Mouse (Mus musculus): ENCODE measurements around the gene Trim54. TPM values are rescaled to one million over a fixed set of nuclear protein-coding genes. Genes with fewer than 3 reads are reported as not detected.
A peak's percentile ranks its signal among the peaks of the same experiment; 100 is the strongest.

The Trim54 gene
- polyA plus RNA-seq, 1 experiment from 2014 or later, result 1.5 TPM

DNA sequence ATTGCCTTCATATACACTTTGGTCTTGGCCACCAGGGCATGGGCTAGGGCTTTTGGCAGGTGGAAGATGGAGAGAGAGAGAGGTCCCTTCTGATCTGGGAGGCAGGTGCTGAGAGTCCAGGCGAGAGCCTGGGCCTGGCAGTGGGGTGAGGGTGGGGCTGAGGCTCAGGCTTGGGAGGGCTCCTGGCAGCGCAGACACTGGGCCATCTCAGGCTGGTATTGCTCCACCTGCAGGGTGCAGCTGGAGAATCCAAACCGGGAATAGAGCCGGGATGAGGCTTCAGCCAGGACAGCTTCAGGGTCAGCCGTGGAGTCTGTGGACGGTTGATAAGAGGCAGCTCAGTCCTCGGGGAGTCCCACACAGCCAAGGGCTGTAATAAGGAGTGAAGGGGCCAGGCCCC is 29.9 kb upstream of the Trim54 start:
- no peaks in the 10 kb centered on the region for H3K36me3 ChIP-seq
- H3K27me3 ChIP-seq (replicated peaks), result peaks cover 31% of the 10 kb centered on the region
- no peak for ATAC-seq (ENCODE audit: low FRiP score)
- H3K27ac ChIP-seq (replicated peaks), result no peak overlapping the region
- H3K9ac ChIP-seq (replicated peaks), result no peak overlapping the region
- H3K4me2 ChIP-seq, result no peak overlapping the region
- H3K4me1 ChIP-seq, result peaks cover 29% of the 10 kb centered on the region
- H3K4me3 ChIP-seq (replicated peaks), result no peak overlapping the region
- WGBS, result 26% methylated on average over 7 of the region's 7 CpGs
- no peaks in the 10 kb centered on the region for H3K9me3 ChIP-seq (replicated peaks)

DNA sequence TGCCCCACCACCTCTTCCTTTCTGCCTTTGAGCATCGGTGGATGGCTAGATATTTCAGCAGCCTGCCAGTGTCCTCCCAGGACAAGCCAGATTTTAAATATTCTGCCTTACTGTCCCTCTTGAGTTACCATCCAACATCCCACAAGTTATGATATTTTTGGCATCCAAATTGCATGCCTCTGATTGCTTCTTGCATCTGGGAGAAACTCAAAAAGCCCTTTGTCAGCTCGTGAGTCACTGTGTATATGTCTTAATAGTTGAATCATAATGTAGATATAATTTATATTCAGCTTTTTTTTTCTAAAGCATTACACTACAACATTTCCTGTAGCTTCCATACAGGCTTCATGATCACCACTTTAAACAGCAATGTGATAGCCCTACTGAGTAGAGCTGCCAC is 29.4 kb upstream of the Trim54 start:
- no peak overlapping the region for H3K4me3 ChIP-seq (replicated peaks)
- H3K4me2 ChIP-seq, result no peak overlapping the region
- peaks cover 35% of the 10 kb centered on the region for H3K4me1 ChIP-seq
- H3K36me3 ChIP-seq, result no peaks in the 10 kb centered on the region
- no peak overlapping the region for H3K27ac ChIP-seq (replicated peaks)
- 80% methylated on average over 2 of the region's 2 CpGs for WGBS
- no peak for ATAC-seq (ENCODE audit: low FRiP score)
- peaks cover 36% of the 10 kb centered on the region for H3K27me3 ChIP-seq (replicated peaks)
- no peaks in the 10 kb centered on the region for H3K9me3 ChIP-seq (replicated peaks)
- H3K9ac ChIP-seq (replicated peaks), result no peak overlapping the region

DNA sequence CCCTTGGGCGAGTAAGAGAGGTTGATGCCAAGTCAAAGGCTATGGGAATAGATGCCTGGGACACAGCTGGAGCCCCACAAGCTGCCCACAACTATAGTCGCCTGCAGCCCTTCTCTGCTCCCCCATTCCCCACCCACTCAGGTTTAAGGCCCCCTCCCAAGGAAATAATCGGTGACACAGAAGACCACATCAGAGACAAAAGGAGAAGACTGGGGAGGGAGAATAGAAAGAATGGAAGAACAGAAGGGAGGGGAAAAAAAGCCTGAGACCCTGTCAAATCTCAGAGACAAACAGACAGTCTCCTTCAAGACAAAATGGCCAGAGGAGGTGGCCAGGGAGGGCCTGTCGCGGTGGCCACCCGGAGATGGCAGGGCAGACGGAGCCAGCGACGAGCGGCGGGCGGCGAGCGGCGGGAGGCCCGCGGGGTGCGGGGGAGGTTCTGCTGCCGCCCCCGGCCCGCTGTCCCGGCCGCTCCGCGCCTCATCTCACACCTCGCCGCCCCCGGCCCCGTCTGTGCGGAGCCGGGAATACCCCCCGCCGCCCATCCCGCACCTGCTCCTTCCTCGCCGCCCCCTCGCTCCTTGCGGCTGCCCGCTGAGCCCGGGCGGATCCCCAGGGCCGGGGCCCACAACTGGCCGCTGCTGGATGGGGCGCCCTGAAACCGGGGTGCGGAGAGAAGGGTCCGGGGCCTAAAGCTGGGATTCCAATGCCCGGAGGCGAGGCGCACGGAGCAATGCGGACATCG is 24.1 kb upstream of the Trim54 start:
- no peaks in the 10 kb centered on the region for H3K9me3 ChIP-seq (replicated peaks)
- no peak for ATAC-seq (ENCODE audit: low FRiP score)
- peak overlapping the region; percentile 70 for H3K9ac ChIP-seq (replicated peaks)
- peak overlapping the region; percentile 53 for H3K4me3 ChIP-seq (replicated peaks)
- peak overlapping the region; percentile 61 for H3K27ac ChIP-seq (replicated peaks)
- peaks cover 75% of the 10 kb centered on the region for H3K27me3 ChIP-seq (replicated peaks)
- no peaks in the 10 kb centered on the region for H3K36me3 ChIP-seq
- H3K4me1 ChIP-seq, result peaks cover 54% of the 10 kb centered on the region
- WGBS, result 3% methylated on average over 25 of the region's 53 CpGs
- H3K4me2 ChIP-seq, result peak overlapping the region; percentile 68

DNA sequence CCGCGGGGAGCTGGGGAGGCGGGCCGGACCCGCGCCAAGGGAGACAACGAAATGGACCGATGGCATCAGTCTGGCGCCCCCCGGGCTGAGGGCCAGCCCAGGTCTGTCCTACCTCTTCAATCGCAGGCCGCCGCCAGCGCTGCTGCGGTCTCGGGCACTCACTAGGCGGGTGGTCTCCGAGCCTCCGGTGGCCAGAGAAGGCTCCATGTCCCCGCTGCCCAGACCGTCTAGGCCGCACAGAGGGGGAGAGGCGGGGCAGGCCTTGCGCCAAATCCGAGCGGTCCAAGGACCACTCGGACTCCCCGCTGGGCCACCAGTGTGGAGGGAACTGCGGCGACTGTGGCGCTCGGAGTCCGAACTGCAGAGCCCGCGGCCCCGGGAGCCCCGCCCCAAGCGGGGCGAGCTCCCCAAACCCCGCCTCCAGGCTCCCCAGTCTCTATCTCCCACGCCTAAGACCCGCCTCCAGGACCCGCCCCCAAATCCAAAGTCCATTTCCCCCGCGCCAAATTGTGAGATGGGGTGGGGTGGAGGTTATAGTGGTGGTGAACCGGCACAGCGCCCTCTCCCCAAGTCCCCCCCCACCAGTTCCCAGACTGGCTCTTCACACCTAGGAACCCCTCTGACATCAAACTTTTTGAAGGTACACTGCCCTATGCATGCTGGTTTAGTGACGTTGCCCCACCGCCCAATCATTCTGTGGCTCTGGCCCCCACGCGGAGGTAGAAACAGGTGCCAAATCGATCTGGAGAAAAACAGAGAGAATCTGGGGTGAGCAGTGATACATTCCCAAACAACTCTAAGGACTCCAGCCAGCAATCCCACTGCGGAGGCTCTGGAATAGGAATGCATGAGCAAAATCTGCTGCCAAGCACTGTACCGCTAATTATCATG is 23.1 kb upstream of the Trim54 start:
- peak overlapping the region; percentile 53 for H3K4me3 ChIP-seq (replicated peaks)
- H3K9ac ChIP-seq (replicated peaks), result peak overlapping the region; percentile 70
- H3K9me3 ChIP-seq (replicated peaks), result no peaks in the 10 kb centered on the region
- no peaks in the 10 kb centered on the region for H3K36me3 ChIP-seq
- ATAC-seq (ENCODE audit: low FRiP score), result peak; percentile 83
- peaks cover 54% of the 10 kb centered on the region for H3K4me1 ChIP-seq
- peak overlapping the region; percentile 68 for H3K4me2 ChIP-seq
- H3K27ac ChIP-seq (replicated peaks), result peak overlapping the region; percentile 61
- WGBS, result under 1% methylated on average over 49 of the region's 54 CpGs
- peaks cover 80% of the 10 kb centered on the region for H3K27me3 ChIP-seq (replicated peaks)

DNA sequence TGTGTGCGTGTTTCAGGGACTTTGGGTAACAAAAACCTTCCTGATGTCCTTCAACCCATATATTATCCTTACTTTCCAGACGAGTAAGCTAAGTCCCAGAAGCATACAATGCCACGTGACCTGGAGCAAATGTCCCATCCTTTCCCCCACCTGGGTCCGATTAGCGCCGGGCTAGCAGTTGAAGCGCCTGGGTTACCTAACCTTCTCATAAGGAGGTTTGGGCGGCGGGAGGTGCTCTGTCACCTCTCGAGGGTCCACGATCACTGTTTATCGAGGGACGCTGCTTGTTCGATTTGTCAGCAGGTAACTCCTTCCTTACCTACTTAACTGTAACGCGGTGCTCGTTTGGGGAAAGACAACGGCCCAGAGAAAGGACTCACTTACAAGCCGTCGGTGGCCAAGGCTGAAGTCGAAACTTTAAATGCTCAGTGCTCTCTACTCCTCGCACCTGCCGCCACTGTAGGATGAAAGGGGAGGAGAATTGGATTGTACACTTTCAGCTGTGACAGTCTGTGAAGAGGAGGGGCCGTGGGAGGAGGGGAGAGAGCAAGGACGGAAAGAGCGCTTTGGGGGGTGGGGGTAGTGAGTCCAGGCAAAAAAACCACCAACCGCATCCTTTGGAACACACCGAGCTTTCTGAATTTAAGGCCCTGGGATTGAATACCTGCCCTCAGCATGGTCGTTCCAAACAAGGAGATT is 22.3 kb upstream of the Trim54 start:
- 1% methylated on average over 29 of the region's 29 CpGs for WGBS
- Histone ChIP-seq H3K27ac (replicated peaks) (no peak overlapping the region), H3K36me3 (no peaks in the 10 kb centered on the region), H3K27me3 (replicated peaks) (peaks cover 81% of the 10 kb centered on the region), H3K4me2 (peak overlapping the region; percentile 68), H3K4me3 (replicated peaks) (peak overlapping the region; percentile 53), H3K4me1 (peaks cover 54% of the 10 kb centered on the region), H3K9me3 (replicated peaks) (no peaks in the 10 kb centered on the region), H3K9ac (replicated peaks) (no peak overlapping the region)
- ATAC-seq (ENCODE audit: low FRiP score), result no peak

DNA sequence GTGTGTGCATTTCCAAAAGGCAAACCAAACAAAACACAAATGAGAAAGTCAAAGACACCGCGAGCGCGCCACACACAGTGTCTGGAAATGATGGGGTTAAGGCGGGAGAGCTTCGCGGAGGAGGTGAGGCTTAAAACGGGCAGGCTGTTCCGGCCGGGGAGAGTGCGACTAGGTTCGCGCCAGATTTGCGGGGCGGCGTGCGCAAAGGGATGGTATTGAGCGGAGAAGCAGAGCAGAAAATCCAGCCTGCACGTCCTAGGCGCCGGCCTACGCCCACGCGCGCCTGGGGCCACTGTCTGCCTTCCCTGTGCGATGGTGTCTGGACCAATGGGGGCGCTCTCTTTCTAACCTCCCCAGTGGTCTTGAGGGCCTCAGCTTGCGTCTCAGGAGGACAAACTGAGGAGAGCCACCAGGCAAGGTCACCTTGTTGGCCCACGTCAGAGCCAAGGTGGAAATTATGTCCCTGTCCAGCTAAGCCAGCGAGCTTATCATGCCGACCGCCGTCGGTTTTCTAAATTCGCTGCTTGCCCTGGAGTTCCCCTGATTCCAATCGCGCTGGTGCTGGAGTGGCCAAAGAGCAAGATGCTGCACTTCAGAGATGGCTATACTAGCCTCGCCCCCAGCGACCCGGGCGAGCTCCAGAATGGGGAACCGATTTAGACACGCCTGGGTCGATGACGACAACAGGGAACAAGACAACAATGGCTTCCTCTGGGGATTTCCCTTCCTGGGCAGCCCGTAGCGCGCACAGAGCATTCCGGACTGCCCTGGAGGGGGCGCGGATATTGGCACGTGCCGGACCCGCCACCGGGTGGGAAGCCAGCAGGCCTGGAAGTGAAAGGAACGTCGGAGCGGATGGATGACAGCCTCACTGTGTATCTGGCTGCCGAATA is 21.5 kb upstream of the Trim54 start:
- Histone ChIP-seq H3K9me3 (replicated peaks) (no peaks in the 10 kb centered on the region), H3K4me1 (peaks cover 54% of the 10 kb centered on the region), H3K9ac (replicated peaks) (0 out of 2 replicates have a peak overlapping the region, but pooled peaks have one; percentile 30), H3K4me3 (replicated peaks) (peak overlapping the region; percentile 53), H3K36me3 (no peaks in the 10 kb centered on the region), H3K27ac (replicated peaks) (no peak overlapping the region), H3K27me3 (replicated peaks) (peaks cover 73% of the 10 kb centered on the region), H3K4me2 (peak overlapping the region; percentile 68)
- under 1% methylated on average over 59 of the region's 59 CpGs for WGBS
- no peak for ATAC-seq (ENCODE audit: low FRiP score)

DNA sequence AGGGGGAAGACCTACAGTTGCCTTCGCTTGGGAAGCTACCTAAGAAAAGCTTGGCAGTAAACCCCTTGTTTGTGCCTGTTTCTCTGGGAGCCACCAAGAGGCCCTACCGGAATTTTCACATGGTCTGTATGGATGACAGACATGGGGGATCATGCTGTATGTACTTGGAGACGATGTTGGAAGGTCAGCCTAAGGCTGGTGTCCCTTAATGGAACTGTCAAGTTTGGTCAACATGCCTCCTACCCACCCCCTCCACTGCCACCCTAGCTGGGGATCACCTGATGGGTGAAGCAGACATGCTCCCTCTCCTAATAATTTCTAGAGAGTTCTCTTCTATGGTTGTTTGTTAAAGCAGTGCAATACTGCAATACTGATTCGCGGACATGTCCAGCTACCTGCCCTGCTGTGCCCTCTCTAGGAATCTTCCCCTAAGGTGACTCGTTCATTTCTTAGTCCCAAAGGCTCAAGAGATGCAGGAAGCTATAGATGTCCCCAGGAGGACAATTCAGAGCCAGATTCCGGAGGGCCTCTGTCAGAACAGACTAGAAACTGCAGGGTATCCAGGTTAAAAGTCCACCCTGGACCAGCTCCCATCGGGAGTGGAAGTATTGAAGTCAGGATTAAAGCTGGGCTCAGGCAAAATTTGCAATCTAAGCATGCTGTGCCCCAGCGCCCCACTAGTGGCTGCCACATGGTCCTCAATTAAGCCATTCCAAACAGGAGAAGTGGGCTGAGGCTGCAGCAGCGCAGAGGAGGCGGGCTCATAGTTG is 20.6 kb upstream of the Trim54 start:
- no peak for ATAC-seq (ENCODE audit: low FRiP score)
- peaks cover 51% of the 10 kb centered on the region for H3K4me1 ChIP-seq
- no peak overlapping the region for H3K9ac ChIP-seq (replicated peaks)
- H3K4me2 ChIP-seq, result peak overlapping the region; percentile 68
- WGBS, result 20% methylated on average over 11 of the region's 11 CpGs
- peak overlapping the region; percentile 53 for H3K4me3 ChIP-seq (replicated peaks)
- H3K27me3 ChIP-seq (replicated peaks), result peaks cover 65% of the 10 kb centered on the region
- no peaks in the 10 kb centered on the region for H3K9me3 ChIP-seq (replicated peaks)
- no peaks in the 10 kb centered on the region for H3K36me3 ChIP-seq
- no peak overlapping the region for H3K27ac ChIP-seq (replicated peaks)

DNA sequence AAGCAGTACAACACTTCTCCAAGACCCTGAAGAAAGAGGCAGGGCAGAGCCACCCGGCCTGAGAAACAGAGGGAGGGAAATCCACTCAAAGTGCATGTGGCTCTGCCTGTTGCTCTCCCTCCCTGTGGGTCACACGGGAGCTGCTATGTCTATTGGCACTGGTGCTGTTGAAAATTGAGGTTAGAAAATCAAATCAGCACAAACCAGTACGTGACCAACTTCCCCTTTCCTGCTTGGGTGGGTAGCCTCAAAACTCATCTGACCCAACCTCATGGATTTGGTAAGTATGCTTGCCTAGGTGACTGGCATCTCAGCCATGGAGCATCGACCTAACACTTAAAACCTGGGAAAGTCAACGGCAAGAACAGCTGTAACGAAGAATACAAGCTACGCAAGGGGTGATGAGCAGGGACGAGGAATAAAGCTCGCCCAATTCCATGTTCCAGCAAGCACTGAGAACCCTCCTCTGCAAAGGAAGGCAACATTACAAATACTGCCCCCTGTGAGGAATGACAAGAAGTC is 10.6 kb upstream of the Trim54 start, which contains the start of gene Dnajc5g:
Gene Dnajc5g (plus strand): TSS at position 472 of the 522 bp plus-strand sequence.
- Histone ChIP-seq H3K9ac (replicated peaks) (no peak within 1 kb of the TSS), H3K9me3 (replicated peaks) (no peaks in the 10 kb centered on the region), H3K4me2 (no peak within 1 kb of the TSS), H3K4me1 (no peaks in the 10 kb centered on the region), H3K36me3 (no peaks in the 10 kb centered on the region), H3K4me3 (replicated peaks) (no peak within 1 kb of the TSS), H3K27ac (replicated peaks) (no peak within 1 kb of the TSS), H3K27me3 (replicated peaks) (0 out of 2 replicates have a peak, but pooled peaks cover 4% of the 10 kb centered on the region)
- ATAC-seq (ENCODE audit: low FRiP score), result no peak
- WGBS, result 85% methylated on average over 9 of the region's 9 CpGs

DNA sequence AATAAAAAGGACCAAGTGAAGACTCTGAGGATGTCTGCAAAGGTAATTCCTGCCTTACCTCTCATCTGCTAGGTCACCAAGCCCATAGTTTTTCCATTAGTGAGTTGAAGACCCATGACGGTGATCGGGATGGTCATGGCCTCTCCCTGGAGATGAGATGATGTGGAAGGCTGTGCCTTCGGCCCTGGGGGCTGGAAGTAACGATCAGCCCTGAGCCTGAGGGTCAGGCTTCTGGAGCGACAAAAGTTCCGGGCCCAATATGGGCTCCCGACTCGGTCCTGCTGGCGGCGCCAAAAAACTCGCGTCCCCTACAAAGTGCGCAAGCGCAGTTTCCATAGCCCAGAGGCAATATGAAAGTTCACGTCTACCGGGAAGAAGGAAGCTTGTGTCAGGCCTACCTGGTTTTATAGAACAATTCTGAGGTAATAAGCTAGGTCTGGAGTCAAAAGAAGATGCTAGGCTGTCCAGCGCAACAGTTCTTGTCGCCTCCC is 8.5 kb upstream of the Trim54 start, which contains the start of gene Slc30a3:
Gene Slc30a3 (minus strand): TSS at position 238 of the 491 bp plus-strand sequence.
- no peak within 1 kb of the TSS for H3K4me2 ChIP-seq
- no peak for ATAC-seq (ENCODE audit: low FRiP score)
- no peaks in the 10 kb centered on the region for H3K36me3 ChIP-seq
- no peak within 1 kb of the TSS for H3K27ac ChIP-seq (replicated peaks)
- 0 out of 2 replicates have a peak, but pooled peaks cover 4% of the 10 kb centered on the region for H3K27me3 ChIP-seq (replicated peaks)
- H3K9ac ChIP-seq (replicated peaks), result no peak within 1 kb of the TSS
- H3K4me3 ChIP-seq (replicated peaks), result no peak within 1 kb of the TSS
- whole genome bisulfite sequencing, result 92% methylated on average over 18 of the region's 18 CpGs
- H3K9me3 ChIP-seq (replicated peaks), result no peaks in the 10 kb centered on the region
- H3K4me1 ChIP-seq, result no peaks in the 10 kb centered on the region

DNA sequence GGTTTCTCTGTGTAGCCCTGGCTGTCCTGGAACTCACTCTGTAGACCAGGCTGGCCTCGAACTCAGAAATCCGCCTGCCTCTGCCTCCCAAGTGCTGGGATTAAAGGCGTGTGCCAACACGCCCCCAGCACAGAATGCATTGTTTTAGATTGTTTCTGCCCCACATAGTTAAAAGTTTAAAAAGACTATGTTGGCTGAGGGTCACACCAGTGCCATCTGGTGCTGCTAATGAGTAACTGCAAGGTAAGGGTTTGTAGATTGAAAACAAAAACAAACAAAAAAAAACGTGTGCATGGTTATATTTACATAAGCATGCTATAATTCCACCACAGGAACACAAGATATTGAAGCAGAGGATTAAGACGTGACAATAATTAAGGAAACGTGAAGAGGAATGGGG is 5.7 kb upstream of the Trim54 start:
- no peaks in the 10 kb centered on the region for H3K9me3 ChIP-seq (replicated peaks)
- no peaks in the 10 kb centered on the region for H3K36me3 ChIP-seq
- no peak overlapping the region for H3K4me2 ChIP-seq
- no peak overlapping the region for H3K27ac ChIP-seq (replicated peaks)
- H3K9ac ChIP-seq (replicated peaks), result no peak overlapping the region
- ATAC-seq (ENCODE audit: low FRiP score), result no peak
- no peaks in the 10 kb centered on the region for H3K4me1 ChIP-seq
- 43% methylated on average over 7 of the region's 7 CpGs for WGBS
- no peak overlapping the region for H3K4me3 ChIP-seq (replicated peaks)
- H3K27me3 ChIP-seq (replicated peaks), result 0 out of 2 replicates have a peak, but pooled peaks cover under 1% of the 10 kb centered on the region

Measured in neural tube, embryonic 15.5 days (tissue).